Mouse (Mus musculus) midbrain, embryonic 14.5 days (tissue): ENCODE measurements around the gene Igtp. TPM values are rescaled to one million over a fixed set of nuclear protein-coding genes. Genes with fewer than 3 reads are reported as not detected.

Experiments used
- polyA plus RNA-seq: library from polyadenylated mRNA; unstranded; fragments of >200 nt; fragmentation: Nextera tagmentation; extraction: Ambion mirVana; gene quantifications from 2 replicates; pipeline ENCODE4 v1.2.1, GENCODE M21; 2014

Igtp gene
- polyA plus RNA-seq, 1 experiment from 2014 or later = 3.2 TPM

Other genes with a start within 250 kb of the Igtp start
- 19.1 and 19.6 TPM in 2 replicates for gene Larp1, start 190.5 kb upstream of the Igtp start, polyA plus RNA-seq
- not detected in 2 replicates for gene Gm12248, start 106.4 kb upstream of the Igtp start, polyA plus RNA-seq
- 107 and 117 TPM in 2 replicates for gene Cnot8, start 95.4 kb upstream of the Igtp start, polyA plus RNA-seq
- gene Gemin5, start 31.0 kb upstream of the Igtp start, polyA plus RNA-seq = 14.1 and 15.7 TPM in 2 replicates
- gene Mrpl22, start 27.9 kb upstream of the Igtp start, polyA plus RNA-seq = 101 and 102 TPM in 2 replicates
- 0.43 and 1.3 TPM in 2 replicates for gene Irgm2, start 62 bp downstream of the Igtp start, polyA plus RNA-seq
- not detected in 2 replicates for gene 4930438A08Rik, start 75.2 kb downstream of the Igtp start, polyA plus RNA-seq
- 14.2 and 24.9 TPM in 2 replicates for gene Zfp692, start 107.5 kb downstream of the Igtp start, polyA plus RNA-seq
- 38.1 and 43.3 TPM in 2 replicates for gene Zfp672, start 130.8 kb downstream of the Igtp start, polyA plus RNA-seq
- 39.6 and 40.7 TPM in 2 replicates for gene Sh3bp5l, start 131.2 kb downstream of the Igtp start, polyA plus RNA-seq
- gene Lypd8, start 179.5 kb downstream of the Igtp start, polyA plus RNA-seq = not detected in 2 replicates
- gene 1810065E05Rik, start 221.6 kb downstream of the Igtp start, polyA plus RNA-seq = not detected in 2 replicates
- not detected in 2 replicates for gene Gm12253, start 233.0 kb downstream of the Igtp start, polyA plus RNA-seq